Mouse (Mus musculus): ENCODE results near the gene Dnajc3. TPM values are rescaled to one million over a fixed set of nuclear protein-coding genes. Genes with fewer than 3 reads are reported as not detected.
"Not testable (repeated sequence)": the region's sequence is repeated elsewhere in the genome, so short reads cannot be mapped to it uniquely, and the experiment has no call there.

The Dnajc3 gene
- polyA plus RNA-seq, 1 experiment from 2014 or later: 32.8 TPM

DNA sequence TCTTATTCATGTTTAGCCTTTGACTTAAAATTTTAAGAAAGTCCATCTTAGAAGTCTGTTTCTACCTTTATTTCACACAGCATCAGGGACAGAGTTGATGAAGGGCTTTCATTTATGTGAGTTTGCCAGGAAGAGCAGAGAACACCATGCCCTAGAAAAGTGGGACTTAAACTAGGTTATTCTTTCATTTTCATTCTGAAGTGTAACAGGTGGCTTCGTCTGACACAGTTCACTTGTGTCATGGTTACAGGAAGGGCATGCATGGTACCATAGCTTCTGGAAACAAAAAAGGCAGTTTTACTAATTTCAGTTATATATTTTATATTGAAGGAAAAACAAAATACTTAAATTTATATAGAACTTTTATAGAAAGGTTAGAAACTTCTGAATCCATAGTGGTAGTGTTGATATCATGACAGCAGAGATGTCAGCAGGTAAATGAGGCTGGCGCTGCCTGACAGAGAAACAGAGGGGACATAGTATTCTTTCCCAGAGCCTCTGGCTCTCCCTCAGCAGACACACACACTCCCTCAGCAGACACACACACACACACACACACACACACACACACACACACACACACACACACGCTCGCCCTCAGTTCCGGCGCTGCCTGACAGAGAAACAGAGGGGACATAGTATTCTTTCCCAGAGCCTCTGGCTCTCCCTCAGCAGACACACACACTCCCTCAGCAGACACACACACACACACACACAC, 44.1 kb downstream of the Dnajc3 start:
- not testable (repeated sequence) for H3K27me3 ChIP-seq (ENCODE audit: control insufficient read depth, insufficient read depth, low read length); H3K4me1 ChIP-seq (ENCODE audit: control insufficient read depth, insufficient read depth, low read length); H3K27ac ChIP-seq (ENCODE audit: low read depth, low read length); H3K9ac ChIP-seq (ENCODE audit: low read depth, low read length); H3K4me3 ChIP-seq (ENCODE audit: low read depth, low read length); H3K4me2 ChIP-seq; ATAC-seq (replicated peaks; ENCODE audit: insufficient number of reproducible peaks, low FRiP score, low TSS enrichment); H3K9me3 ChIP-seq (replicated peaks; ENCODE audit: control insufficient read depth, low read length)
- 75% methylated on average over 6 of the region's 6 CpGs for WGBS (ENCODE audit: insufficient replicate concordance)
- peaks cover 11% of the 10 kb centered on the region for H3K36me3 ChIP-seq (ENCODE audit: control insufficient read depth, insufficient read depth, low read length)

- not testable (repeated sequence) for H3K27me3 ChIP-seq (ENCODE audit: control insufficient read depth, insufficient read depth, low read length); H3K4me3 ChIP-seq (ENCODE audit: low read depth, low read length); H3K27ac ChIP-seq (ENCODE audit: low read depth, low read length); H3K36me3 ChIP-seq (ENCODE audit: control insufficient read depth, insufficient read depth, low read length); H3K4me1 ChIP-seq (ENCODE audit: control insufficient read depth, insufficient read depth, low read length); H3K9me3 ChIP-seq (replicated peaks; ENCODE audit: control insufficient read depth, low read length); ATAC-seq (replicated peaks; ENCODE audit: insufficient number of reproducible peaks, low FRiP score, low TSS enrichment); H3K9ac ChIP-seq (ENCODE audit: low read depth, low read length); H3K4me2 ChIP-seq
- WGBS (ENCODE audit: insufficient replicate concordance): 70% methylated on average over 7 of the region's 11 CpGs
Observed at GRCm38 (mm10) chr14:118982429-118983045, 44.8 kb downstream of the Dnajc3 start.

GRCm38 (mm10) chr14:118983396-118983795, 45.6 kb downstream of the Dnajc3 start:
- Histone ChIP-seq H3K27ac (ENCODE audit: low read depth, low read length) (no peak overlapping the region), H3K36me3 (ENCODE audit: control insufficient read depth, insufficient read depth, low read length) (peaks cover 4% of the 10 kb centered on the region), H3K9me3 (replicated peaks; ENCODE audit: control insufficient read depth, low read length) (no peaks in the 10 kb centered on the region)

GRCm38 (mm10) chr14:118984161-118984560, 46.4 kb downstream of the Dnajc3 start:
- 76% methylated on average over 4 of the region's 4 CpGs for WGBS (ENCODE audit: insufficient replicate concordance)
- ATAC-seq (replicated peaks; ENCODE audit: insufficient number of reproducible peaks, low FRiP score, low TSS enrichment): no peak

More at GRCm38 (mm10) chr14:118983396-118983795, 45.6 kb downstream of the Dnajc3 start:
- Histone ChIP-seq H3K4me3 (ENCODE audit: low read depth, low read length) (no peak overlapping the region), H3K4me2 (no peak overlapping the region), H3K27me3 (ENCODE audit: control insufficient read depth, insufficient read depth, low read length) (no peaks in the 10 kb centered on the region), H3K9ac (ENCODE audit: low read depth, low read length) (no peak overlapping the region), H3K4me1 (ENCODE audit: control insufficient read depth, insufficient read depth, low read length) (peaks cover 3% of the 10 kb centered on the region)
- ATAC-seq (replicated peaks; ENCODE audit: insufficient number of reproducible peaks, low FRiP score, low TSS enrichment): no peak

DNA sequence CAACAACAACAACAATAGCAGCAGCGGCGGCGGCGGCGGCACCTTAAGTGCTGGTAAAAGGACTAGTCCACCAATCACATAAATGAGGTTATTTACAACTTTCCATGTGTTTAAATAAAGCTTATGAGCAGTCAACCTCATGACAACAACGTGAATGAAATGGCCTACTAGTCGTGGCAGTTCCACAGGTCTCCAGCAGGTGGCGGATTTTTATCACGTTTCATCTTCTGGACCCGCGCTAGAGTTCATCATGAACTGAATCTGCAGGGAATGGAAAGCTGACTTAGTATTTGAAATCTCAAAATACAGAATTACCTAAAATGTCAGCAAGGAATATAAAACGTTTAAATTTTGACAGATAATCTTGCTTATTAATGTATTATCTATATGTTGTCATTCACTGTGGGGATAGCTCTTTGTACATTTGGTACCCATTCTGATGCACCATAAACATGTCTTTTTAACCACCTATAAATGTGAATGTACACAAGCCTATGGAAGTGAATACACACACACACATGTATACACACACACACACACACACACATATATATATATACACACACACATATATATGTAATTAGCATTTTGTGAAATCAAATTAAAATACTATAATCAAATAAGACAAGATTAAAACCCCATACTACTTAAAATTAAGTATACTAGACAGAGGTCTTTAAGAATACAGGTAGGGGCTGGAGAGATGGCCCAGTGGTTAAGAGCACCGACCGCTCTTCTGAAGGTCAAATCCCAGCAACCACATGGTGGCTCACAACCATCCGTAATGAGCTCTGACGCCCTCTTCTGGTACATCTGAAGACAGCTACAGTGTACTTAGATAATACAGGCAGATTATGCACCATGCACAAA, 49.1 kb downstream of the Dnajc3 start:
- no peak for ATAC-seq (replicated peaks; ENCODE audit: insufficient number of reproducible peaks, low FRiP score, low TSS enrichment)
- WGBS (ENCODE audit: insufficient replicate concordance): 41% methylated on average over 16 of the region's 16 CpGs
- Histone ChIP-seq H3K27me3 (ENCODE audit: control insufficient read depth, insufficient read depth, low read length) (no peaks in the 10 kb centered on the region), H3K36me3 (ENCODE audit: control insufficient read depth, insufficient read depth, low read length) (no peaks in the 10 kb centered on the region), H3K27ac (ENCODE audit: low read depth, low read length) (no peak overlapping the region), H3K9me3 (replicated peaks; ENCODE audit: control insufficient read depth, low read length) (no peaks in the 10 kb centered on the region), H3K9ac (ENCODE audit: low read depth, low read length) (no peak overlapping the region), H3K4me2 (no peak overlapping the region), H3K4me1 (ENCODE audit: control insufficient read depth, insufficient read depth, low read length) (peaks cover 8% of the 10 kb centered on the region), H3K4me3 (ENCODE audit: low read depth, low read length) (no peak overlapping the region)

More at GRCm38 (mm10) chr14:118984161-118984560, 46.4 kb downstream of the Dnajc3 start:
- no peak overlapping the region for H3K4me2 ChIP-seq
- H3K27ac ChIP-seq (ENCODE audit: low read depth, low read length): no peak overlapping the region
- no peak overlapping the region for H3K9ac ChIP-seq (ENCODE audit: low read depth, low read length)
- H3K36me3 ChIP-seq (ENCODE audit: control insufficient read depth, insufficient read depth, low read length): no peaks in the 10 kb centered on the region; the same call in 1 of the 2 replicates
- H3K9me3 ChIP-seq (replicated peaks; ENCODE audit: control insufficient read depth, low read length): no peaks in the 10 kb centered on the region
- H3K27me3 ChIP-seq (ENCODE audit: control insufficient read depth, insufficient read depth, low read length): no peaks in the 10 kb centered on the region
- no peak overlapping the region for H3K4me3 ChIP-seq (ENCODE audit: low read depth, low read length)
- H3K4me1 ChIP-seq (ENCODE audit: control insufficient read depth, insufficient read depth, low read length): peaks cover 8% of the 10 kb centered on the region

DNA sequence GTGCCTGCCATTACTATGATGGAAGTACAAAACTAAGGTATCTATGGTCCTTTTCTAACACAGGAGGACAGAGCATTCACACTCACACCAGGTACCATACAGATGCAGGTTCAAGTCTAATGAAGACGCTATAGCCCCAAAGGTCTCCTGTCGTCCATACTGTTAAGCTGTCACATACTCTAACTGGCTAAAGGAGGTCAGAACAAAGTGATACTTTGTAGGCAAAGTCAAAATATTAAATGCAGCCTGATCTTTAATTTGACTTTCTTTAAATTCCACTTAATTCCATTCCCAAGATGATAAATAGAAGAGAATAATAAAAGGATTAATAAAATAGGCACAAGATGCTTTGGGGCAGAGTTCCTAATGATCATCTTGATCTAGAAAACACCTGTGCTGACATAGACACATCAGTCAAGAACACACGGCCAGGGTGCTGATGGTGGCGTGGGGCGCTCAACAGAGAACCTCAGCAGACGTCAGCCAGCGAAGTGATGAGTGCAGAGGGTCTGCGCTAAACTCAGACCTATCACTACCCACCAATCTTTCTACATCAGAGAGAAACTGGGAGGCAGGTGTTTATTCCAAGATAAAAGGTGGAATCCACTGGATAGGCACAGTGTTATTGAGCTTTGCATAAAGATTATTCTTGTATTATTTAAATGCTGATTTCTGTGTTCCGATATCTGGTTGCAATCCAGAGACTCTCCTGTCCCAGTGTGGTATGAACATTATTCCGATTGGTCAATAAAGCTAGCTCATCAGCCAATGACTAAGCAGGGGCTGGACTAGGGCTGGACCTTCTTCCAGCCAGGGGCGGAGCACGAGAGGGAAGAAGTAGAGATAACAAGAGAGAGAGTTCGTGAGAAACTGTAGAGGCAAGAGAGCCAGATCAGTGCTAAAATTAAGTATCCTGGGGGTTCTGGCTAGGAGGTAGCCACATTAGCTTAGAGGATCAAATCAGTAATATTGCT, 50.0 kb downstream of the Dnajc3 start:
- Histone ChIP-seq H3K4me2 (peak overlapping the region; percentile 53), H3K36me3 (ENCODE audit: control insufficient read depth, insufficient read depth, low read length) (no peaks in the 10 kb centered on the region), H3K27me3 (ENCODE audit: control insufficient read depth, insufficient read depth, low read length) (no peaks in the 10 kb centered on the region), H3K4me3 (ENCODE audit: low read depth, low read length) (0 out of 2 replicates have a peak overlapping the region, but pooled peaks have one; percentile 8), H3K4me1 (ENCODE audit: control insufficient read depth, insufficient read depth, low read length) (peaks cover 8% of the 10 kb centered on the region), H3K27ac (ENCODE audit: low read depth, low read length) (no peak overlapping the region), H3K9ac (ENCODE audit: low read depth, low read length) (no peak overlapping the region), H3K9me3 (replicated peaks; ENCODE audit: control insufficient read depth, low read length) (no peaks in the 10 kb centered on the region)
- peak; percentile 82 for ATAC-seq (replicated peaks; ENCODE audit: insufficient number of reproducible peaks, low FRiP score, low TSS enrichment)
- 44% methylated on average over 13 of the region's 13 CpGs for WGBS (ENCODE audit: insufficient replicate concordance)

DNA sequence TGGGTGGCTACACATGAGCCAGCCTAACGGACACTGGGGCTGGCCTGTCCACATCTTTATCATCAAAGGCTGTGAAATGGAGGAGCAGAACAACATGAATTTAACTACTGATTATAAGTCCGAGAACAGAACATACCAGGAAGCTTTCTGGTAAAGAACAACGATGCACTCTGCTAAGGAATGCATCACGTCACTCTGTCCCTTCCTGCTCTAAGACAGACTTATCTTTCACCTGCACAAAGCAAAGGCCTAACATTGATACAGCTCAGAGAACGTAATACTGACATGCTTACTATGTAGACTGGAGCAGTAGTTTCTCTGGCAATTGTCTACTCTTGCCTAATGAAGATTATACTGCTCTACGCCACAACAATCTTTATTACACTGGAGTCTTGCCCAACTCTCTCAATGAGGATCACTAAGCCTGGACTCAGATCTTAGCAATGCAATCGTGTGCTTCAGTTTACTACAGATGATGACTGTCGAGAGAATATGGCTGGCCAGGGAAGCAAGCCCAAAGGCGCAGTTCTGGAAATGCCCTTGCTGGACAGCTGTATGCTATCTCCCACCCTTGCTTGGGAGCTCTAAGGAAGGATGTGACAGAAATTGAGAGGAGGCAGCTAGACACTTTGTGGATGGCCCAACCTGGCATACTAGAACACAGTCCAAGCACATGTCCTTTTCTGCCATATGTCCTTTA, 57.6 kb downstream of the Dnajc3 start:
- Histone ChIP-seq H3K9me3 (replicated peaks; ENCODE audit: control insufficient read depth, low read length) (no peaks in the 10 kb centered on the region), H3K4me2 (no peak overlapping the region), H3K4me3 (ENCODE audit: low read depth, low read length) (no peak overlapping the region), H3K9ac (ENCODE audit: low read depth, low read length) (no peak overlapping the region), H3K36me3 (ENCODE audit: control insufficient read depth, insufficient read depth, low read length) (0 out of 2 replicates have a peak, but pooled peaks cover 3% of the 10 kb centered on the region), H3K4me1 (ENCODE audit: control insufficient read depth, insufficient read depth, low read length) (no peaks in the 10 kb centered on the region), H3K27me3 (ENCODE audit: control insufficient read depth, insufficient read depth, low read length) (no peaks in the 10 kb centered on the region), H3K27ac (ENCODE audit: low read depth, low read length) (no peak overlapping the region)
- whole genome bisulfite sequencing (ENCODE audit: insufficient replicate concordance): 77% methylated on average over 9 of the region's 9 CpGs
- ATAC-seq (replicated peaks; ENCODE audit: insufficient number of reproducible peaks, low FRiP score, low TSS enrichment): no peak
